Mouse (Mus musculus) MN1 (cell line): ENCODE measurements around the gene Kcng3.

Experiments used
- DNase-seq: peaks from one replicate; pipeline ENCODE4 v3.0.0-alpha.2; 2016; ENCODE audit warnings: low spot score

Kcng3 gene

GRCm38 (mm10) chr17:83630787-83631678 lies 662 bp downstream of the Kcng3 start:
- DNase-seq, result no peak

DNA sequence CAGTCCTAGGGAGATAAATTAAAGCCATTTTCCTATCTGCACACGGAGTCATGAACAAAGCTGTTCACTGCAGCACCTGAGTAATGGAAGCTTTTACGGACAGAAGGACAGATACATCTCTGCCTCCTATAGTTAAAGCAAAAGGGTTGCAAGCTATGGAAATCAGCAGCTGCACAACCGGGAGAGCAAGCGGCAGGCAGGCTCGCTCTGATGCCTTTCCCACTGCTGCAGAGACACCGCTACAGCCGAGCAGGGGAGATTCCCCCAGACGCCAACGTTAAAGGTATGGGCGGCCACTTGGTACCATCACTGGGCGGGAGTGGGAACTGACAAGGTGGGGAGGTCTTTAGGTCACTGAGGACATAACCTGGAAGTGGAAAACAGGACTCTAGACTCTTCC lies 17.8 kb downstream of the Kcng3 start:
- DNase-seq, result no peak

DNA sequence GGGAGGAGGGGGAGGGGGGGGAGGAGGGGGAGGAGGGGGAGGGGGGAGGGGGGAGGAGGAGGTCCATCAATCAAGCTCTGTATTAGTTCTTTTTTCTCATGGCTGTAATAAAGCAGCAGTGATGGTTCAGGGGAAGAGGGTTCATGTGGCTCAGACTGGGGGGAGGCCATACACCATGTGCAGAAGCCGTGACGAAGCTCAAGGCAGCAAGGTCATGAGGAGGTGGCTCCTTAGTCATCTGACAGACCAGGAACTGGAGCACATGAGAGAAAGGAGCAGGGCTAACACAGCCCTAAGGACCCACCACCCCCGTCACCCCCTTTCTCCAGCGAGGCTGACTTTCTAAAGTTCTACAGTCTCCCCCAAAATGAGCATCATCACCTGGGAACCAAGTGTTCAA lies 22.2 kb downstream of the Kcng3 start:
- no peak for DNase-seq

- DNase-seq, result no peak
Measured at GRCm38 (mm10) chr17:83600976-83601375, 30.7 kb downstream of the Kcng3 start.

DNA sequence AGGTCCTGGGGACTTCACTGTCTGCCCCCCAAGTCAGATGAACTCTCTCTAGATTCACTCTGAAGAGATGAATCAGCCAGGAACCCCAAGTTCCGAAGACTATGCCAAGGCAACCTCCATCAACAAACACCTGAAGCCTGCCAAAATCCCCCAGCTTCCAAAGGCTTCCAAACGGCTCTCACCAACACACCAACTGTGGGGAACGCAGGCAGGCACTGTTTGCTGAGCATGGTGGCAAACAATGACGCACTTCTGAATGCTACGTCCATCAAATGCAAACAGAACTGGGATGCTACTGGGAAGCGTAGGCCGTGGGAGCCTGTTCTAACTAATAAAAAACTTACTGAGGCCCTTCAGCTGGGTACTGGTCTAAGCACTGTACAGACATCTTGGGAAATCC lies 35.7 kb downstream of the Kcng3 start:
- no peak for DNase-seq

GRCm38 (mm10) chr17:83594526-83594925 lies 37.2 kb downstream of the Kcng3 start:
- no peak for DNase-seq

DNA sequence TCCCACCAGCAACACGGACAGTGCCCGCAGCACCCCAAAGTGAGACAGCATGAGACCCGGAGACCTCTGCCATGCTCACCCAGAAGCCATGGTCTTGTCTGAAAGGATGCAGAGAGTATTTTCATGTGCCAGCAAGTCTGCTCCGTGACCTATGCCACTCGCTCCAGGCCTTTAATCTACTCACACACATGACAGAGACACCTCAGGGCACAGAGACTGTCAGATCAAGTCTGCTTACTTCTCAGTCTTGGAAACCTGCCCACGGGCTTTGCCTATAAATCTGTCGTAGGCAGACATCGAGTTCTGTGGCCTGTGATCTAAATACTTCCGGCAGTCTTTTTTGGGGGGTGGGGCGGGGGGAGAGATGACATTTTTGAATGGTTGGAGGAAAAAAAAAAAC lies 38.3 kb downstream of the Kcng3 start:
- DNase-seq, result peak; percentile 34

DNA sequence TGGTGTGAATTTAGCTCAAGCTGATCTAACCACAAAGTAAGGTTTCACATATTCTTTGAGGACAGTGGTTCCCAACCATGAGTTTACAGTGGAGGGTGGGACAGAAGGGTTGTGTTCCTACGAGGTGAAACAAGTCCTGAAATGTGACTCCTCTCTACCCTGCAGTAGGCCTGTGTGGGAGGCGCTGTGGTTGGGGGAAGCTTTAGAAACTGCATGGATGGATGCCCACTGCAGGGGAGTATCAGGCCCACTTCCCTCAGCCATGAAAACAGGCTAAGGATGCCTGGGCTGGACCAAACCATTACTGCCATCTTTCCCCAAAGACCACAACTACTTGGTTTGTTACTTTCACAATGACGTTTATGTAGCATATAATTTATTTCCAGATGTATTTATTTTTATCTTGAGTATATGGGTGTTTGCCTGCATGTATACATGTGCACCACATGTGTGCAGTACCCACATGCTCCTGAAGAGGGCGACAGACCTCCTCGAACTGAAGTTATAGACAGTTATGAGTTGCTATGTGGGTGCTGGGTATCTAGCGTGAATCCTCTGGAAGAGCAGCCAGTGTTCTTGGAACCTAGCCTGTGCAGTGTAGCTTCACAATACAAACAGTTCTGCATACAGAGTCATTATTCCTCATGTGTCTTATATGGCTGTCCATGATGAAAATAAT lies 42.9 kb downstream of the Kcng3 start:
- no peak for DNase-seq

DNA sequence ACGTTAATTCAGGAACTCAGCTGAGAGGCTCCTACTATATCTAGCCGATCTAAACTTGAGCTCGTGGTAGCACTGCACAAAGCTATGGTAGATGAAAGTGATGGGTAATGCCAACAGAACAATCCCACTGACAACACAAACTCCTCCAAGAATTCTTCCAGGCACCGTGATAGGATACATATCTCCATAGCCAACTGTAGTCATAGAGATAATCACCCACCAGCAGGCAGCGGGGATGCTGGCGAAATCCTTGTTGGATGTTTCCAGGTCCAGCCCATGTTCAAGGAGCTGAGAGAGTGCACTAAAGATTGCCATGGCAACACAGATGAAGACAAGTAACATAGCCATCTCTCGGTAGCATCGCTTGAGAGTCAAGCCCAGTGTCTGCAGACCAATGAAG lies 44.0 kb downstream of the Kcng3 start:
- DNase-seq, result no peak

GRCm38 (mm10) chr17:83582585-83582984 lies 49.1 kb downstream of the Kcng3 start:
- DNase-seq, result no peak

DNA sequence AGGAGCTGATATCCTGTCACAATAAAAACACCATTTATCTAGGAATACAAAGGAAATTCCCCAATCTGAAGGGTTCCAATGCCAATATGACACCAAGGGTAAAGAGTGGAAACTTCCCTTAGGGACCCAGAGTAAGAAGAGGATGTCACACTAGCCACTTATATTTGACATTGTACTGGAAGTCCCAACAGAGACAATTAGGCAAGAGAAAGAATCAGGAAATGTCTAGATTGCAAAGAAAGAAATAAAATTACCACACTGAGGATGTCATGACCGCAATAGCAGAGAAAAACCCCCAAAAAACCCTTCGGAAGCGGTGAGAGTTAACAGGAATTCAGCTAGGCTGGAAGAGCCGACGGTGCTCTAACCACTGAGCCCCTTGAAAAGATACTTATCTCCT lies 51.0 kb downstream of the Kcng3 start:
- no peak for DNase-seq

GRCm38 (mm10) chr17:83576810-83577371 lies 54.8 kb downstream of the Kcng3 start:
- peak; percentile 54 for DNase-seq

- DNase-seq, result no peak
Measured at GRCm38 (mm10) chr17:83574615-83575014, 57.1 kb downstream of the Kcng3 start.

DNA sequence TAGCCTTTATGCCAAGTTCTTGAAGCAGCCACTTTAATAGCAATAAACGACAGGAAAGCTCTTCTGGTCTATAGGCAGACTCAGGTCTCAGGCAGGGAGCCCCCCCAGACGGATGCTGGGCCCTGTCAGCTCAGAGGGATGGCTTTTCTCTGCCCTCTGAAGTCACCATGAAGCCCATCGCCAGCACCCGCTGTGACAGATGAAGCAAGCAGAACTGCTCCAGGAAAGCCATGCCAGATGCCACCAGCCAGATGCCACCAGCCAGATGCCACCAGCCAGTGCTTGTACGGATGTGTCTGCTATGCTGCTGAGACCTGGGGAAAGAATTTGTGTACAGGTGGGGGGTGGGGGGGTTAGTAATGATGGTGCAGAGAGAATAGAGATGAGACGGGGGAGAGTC lies 58.6 kb downstream of the Kcng3 start:
- peak; percentile 52 for DNase-seq

- no peak for DNase-seq
Measured at GRCm38 (mm10) chr17:83572366-83572765, 59.3 kb downstream of the Kcng3 start.

- DNase-seq, result no peak
Measured at GRCm38 (mm10) chr17:83567375-83567774, 64.3 kb downstream of the Kcng3 start.

GRCm38 (mm10) chr17:83565506-83565905 lies 66.2 kb downstream of the Kcng3 start:
- no peak for DNase-seq

DNA sequence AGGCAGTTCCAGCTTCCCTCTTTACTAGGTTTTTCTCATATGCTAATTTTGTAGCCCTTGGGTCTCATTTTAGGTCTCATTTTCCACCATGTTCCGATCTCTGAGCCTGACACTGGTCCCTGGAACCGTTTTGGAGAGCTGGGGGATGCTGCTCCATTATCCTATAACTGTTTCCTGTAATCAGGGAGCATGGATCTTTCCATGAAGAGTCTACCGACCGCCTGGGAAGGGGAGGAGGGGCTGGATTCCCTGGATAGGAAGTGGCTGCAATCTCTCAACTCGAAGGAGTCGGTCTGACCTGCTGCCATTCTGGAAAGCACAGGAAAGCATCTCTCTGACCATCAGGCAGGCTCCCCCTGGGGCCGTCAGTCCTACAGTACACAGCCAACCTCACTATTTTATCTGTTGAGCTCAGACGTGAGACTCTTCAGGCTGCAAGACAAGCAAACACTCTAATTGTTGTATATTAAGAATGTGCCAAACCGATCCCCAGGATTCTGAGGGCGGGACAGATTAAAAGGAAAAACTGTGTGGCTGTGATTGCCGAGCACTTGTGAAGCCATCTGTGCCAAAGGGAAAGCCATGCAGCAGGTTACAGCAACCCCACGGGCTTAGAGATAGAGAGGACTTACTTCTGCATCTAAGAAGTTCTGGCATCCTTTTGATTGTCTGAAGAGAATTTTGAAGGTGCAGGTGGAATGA lies 67.4 kb downstream of the Kcng3 start:
- DNase-seq, result peak; percentile 73

GRCm38 (mm10) chr17:83563703-83564111 lies 68.0 kb downstream of the Kcng3 start:
- DNase-seq, result peak; percentile 90

GRCm38 (mm10) chr17:83562153-83563010 lies 69.3 kb downstream of the Kcng3 start:
- no peak for DNase-seq

DNA sequence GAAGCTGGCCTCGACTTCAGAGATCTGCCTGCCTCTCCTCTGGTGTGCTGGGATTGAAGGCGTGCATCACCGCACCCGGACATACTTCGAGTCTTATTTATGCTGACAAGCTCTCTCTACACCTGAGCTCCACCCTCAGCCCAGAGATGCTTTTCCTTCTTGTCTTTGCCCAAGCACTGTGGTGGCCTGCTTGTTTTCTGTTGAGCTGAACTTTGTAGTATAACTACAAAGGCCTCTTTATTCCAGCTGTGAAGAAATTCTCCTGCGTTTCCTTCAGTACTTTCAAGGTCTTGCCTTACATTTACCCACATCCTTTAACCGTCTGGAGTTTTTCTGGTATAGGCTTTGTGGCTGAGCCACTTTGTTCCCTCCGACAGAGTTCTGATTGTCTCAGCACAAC lies 72.6 kb downstream of the Kcng3 start:
- DNase-seq, result no peak

DNA sequence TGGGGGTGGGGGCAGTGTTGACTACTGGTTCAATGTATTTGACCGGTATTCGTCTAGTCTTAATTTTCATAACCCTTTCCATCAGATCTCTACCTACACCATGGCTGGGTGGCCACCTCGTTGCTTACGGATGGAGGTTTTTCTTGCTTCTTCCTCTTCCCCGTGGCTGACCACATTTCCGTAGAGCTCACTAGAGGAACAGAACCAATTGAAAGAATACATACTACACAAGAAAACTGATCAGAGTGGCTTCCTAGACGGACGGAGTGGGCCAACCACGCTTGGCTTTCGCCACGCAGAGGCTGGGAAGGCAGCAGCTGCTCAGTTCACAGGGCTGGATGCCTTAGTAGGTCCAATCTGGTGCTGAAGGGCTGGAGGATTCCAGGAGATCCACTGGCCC lies 75.9 kb downstream of the Kcng3 start:
- no peak for DNase-seq
